37 mouse cellular contexts compared by ENCODE assay signal in the genomic region with DNA sequence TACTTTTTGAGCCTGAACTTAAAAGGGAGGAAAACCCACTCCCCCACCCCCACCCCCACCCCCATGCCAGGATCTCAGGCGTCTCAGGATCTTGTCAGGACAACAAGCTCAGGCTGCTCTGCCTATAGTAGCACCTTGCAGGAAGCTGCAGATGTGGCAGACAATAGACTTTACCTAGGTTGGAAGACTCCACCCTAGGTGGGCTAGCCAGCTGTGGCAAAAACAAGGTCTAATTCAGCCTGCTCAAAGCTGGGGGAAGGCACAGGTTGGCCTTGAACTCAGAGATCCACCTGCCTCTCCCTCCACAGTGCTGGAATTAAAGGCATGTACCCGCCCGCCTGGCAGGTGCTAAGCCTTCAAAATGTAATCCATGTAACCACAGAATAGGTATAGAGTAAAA. TPM values are rescaled to one million over a fixed set of nuclear protein-coding genes. Genes with fewer than 3 reads are reported as not detected.
"Had no signal": no experiment of that assay in that cellular context is flagged by ENCODE, and none has a peak within 500 bp of the region (broad histone marks: within the 10 kb centered on the region; RNA-seq: fewer than 3 reads in every experiment).

No protein-coding gene starts in this region.

- H3K4me3 ChIP-seq: embryonic facial prominence, embryonic 10.5 days; embryonic facial prominence, embryonic 12.5 days; embryonic facial prominence, embryonic 13.5 days; embryonic facial prominence, embryonic 15.5 days; erythroblast, embryonic 14.5 days; forebrain, embryonic 10.5 days; forebrain, embryonic 12.5 days; forebrain, embryonic 13.5 days; forebrain, embryonic 15.5 days; gastrocnemius, adult 2 months; heart, adult 2 months had no signal

- H3K36me3 ChIP-seq: embryonic facial prominence, embryonic 10.5 days; embryonic facial prominence, embryonic 12.5 days; embryonic facial prominence, embryonic 13.5 days; embryonic facial prominence, embryonic 15.5 days; forebrain, embryonic 10.5 days; forebrain, embryonic 12.5 days; forebrain, embryonic 15.5 days had no signal

- DNase-seq: cerebellum, adult 9-11 months; cerebellum, postnatal 10 days; cerebellum, postnatal 14 days; cerebellum, postnatal 25 days; cerebellum, postnatal 36 days; embryo, embryonic 11 days; forebrain, postnatal 0 days; gastrocnemius, adult 2 months; gastrocnemius, postnatal 10 days; gastrocnemius, postnatal 14 days; gastrocnemius, postnatal 25 days; gastrocnemius, postnatal 36 days; heart, adult 11 months; heart, adult 18-20 months; heart, adult 2 months had no signal

- H3K4me1 ChIP-seq: embryonic facial prominence, embryonic 13.5 days had no signal

- H3K27ac ChIP-seq: embryonic facial prominence, embryonic 10.5 days; embryonic facial prominence, embryonic 12.5 days; embryonic facial prominence, embryonic 13.5 days; embryonic facial prominence, embryonic 15.5 days; forebrain, embryonic 10.5 days; forebrain, embryonic 12.5 days; forebrain, embryonic 13.5 days; forebrain, embryonic 15.5 days; gastrocnemius, adult 2 months; heart, adult 2 months had no signal

- H3K27me3 ChIP-seq: embryonic facial prominence, embryonic 12.5 days; embryonic facial prominence, embryonic 13.5 days; embryonic facial prominence, embryonic 15.5 days; forebrain, embryonic 12.5 days; forebrain, embryonic 13.5 days; forebrain, embryonic 15.5 days had no signal

RNA-seq across cellular contexts. Expression of a gene that starts 23.4 kb away (rescaled TPM):
- total RNA-seq: common myeloid progenitor, adult 5-6 weeks; forebrain, postnatal 0 days; gastrocnemius, adult 18-20 months; gastrocnemius, adult 2 months; gastrocnemius, adult 8-10 months; gastrocnemius, postnatal 10 days; gastrocnemius, postnatal 14 days; gastrocnemius, postnatal 25 days; gastrocnemius, postnatal 36 days; gastrocnemius, postnatal 4 days; granulocyte monocyte progenitor cell, adult 5-6 weeks; heart, adult 18-20 months; heart, adult 2 months; heart, adult 8-10 months had no signal
- polyA plus RNA-seq: cortical plate, adult 2 months; embryonic facial prominence, embryonic 10.5 days; embryonic facial prominence, embryonic 11.5 days; embryonic facial prominence, embryonic 12.5 days; embryonic facial prominence, embryonic 13.5 days; embryonic facial prominence, embryonic 14.5 days; embryonic facial prominence, embryonic 15.5 days; erythroblast, embryonic 14.5 days; forebrain, embryonic 10.5 days; forebrain, embryonic 11.5 days; forebrain, embryonic 12.5 days; forebrain, embryonic 13.5 days; forebrain, embryonic 14.5 days; forebrain, embryonic 15.5 days; forebrain, embryonic 16.5 days; forebrain, postnatal 0 days; frontal cortex, adult 2 months; heart, adult 2 months had no signal
